Mouse (Mus musculus) spleen, adult 2 months (tissue): ENCODE data around the gene Fam177a.
"Not testable (repeated sequence)": the region's sequence is repeated elsewhere in the genome, so short reads cannot be mapped to it uniquely, and the experiment has no call there.

ENCODE experiments used
- CTCF ChIP-seq: fragments of 200-500 bp; IDR thresholded peaks from 2 replicates; pipeline ENCODE4 v1.5.1; 2011; ENCODE audit warnings: mild to moderate bottlenecking, inconsistent platforms; ENCODE audit not compliant: insufficient read depth, insufficient read length, insufficient replicate concordance; ENCODE audit errors: extremely low read depth
- POLR2A ChIP-seq: fragments of 200-500 bp; IDR thresholded peaks from 2 replicates; pipeline ENCODE4 v1.6.1; 2011; ENCODE audit warnings: low read depth, low read length, inconsistent platforms

DNA sequence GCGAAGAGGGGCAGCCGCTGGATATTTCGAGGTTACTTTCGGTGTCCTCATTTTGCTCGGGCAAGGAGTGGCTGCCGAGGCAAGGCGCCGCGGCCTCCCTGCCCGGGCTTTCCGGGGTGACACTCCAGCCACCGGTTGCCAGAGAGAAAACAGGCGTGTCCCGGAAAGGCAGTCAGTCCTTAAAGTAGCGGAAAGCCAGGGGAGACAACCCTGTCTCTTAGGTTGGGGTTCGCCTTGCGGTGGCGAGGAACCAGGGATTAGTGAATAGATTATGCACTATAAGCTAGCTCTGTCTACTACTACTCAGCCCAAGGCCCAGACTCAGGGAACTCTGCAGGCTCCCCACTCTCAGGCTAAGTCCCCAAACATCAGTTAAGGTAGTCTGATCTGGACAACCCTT lies 462 bp downstream of the Fam177a start:
- TF ChIP-seq CTCF, POLR2A: not testable (repeated sequence)
